Mouse (Mus musculus) forebrain, embryonic 14.5 days (tissue): ENCODE results near the gene Ksr2. TPM values are rescaled to one million over a fixed set of nuclear protein-coding genes. Genes with fewer than 3 reads are reported as not detected.
"Not testable (repeated sequence)": the region's sequence is repeated elsewhere in the genome, so short reads cannot be mapped to it uniquely, and the experiment has no call there.

Experiments used
- ATAC-seq: fragments of 200-750 bp; cut with Nextera tagmentation; 2 replicates; pipeline ENCODE4 v1.8.0; 2017; ENCODE audit warnings: mild to moderate bottlenecking, moderate library complexity
- DNase-seq: peaks from one replicate; pipeline ENCODE4 v3.0.0-alpha.2; 2015; ENCODE audit warnings: low spot score
- H3K27ac ChIP-seq: fragments of 300-500 bp; sonication (generic); 2 replicates; pipeline ENCODE4 v1.5.1; 2014; ENCODE audit warnings: low read depth, mild to moderate bottlenecking, control low read depth, low read length, moderate library complexity
- H3K27me3 ChIP-seq: fragments of 300-500 bp; sonication (generic); replicated peaks from 2 replicates; pipeline ENCODE4 v1.6.1; 2014; ENCODE audit warnings: low read length, control low read depth, mixed read lengths; ENCODE audit not compliant: control insufficient read depth, insufficient read depth
- H3K36me3 ChIP-seq: fragments of 300-500 bp; sonication (generic); 2 replicates; pipeline ENCODE4 v1.6.1; 2014; ENCODE audit warnings: low read length, control low read depth; ENCODE audit not compliant: control insufficient read depth, insufficient read depth
- H3K4me1 ChIP-seq: fragments of 300-500 bp; sonication (generic); 2 replicates; pipeline ENCODE4 v1.6.1; 2014; ENCODE audit warnings: antibody characterized with exemption, low read length, control low read depth; ENCODE audit not compliant: control insufficient read depth, insufficient read depth
- H3K4me2 ChIP-seq: fragments of 300-500 bp; sonication (generic); 2 replicates; pipeline ENCODE4 v1.6.1; 2014; ENCODE audit warnings: mild to moderate bottlenecking, control low read depth, low read length
- H3K4me3 ChIP-seq: fragments of 300-500 bp; sonication (generic); 2 replicates; pipeline ENCODE4 v1.5.1; 2014; ENCODE audit warnings: low read depth, low read length, control low read depth
- H3K9ac ChIP-seq: fragments of 300-500 bp; sonication (generic); 2 replicates; pipeline ENCODE4 v1.6.1; 2014; ENCODE audit warnings: mild to moderate bottlenecking, low read length, control low read depth, moderate library complexity
- H3K9me3 ChIP-seq: fragments of 300-500 bp; sonication (generic); replicated peaks from 2 replicates; pipeline ENCODE4 v1.6.1; 2016; ENCODE audit warnings: low read length, control low read depth, mixed read lengths; ENCODE audit not compliant: control insufficient read depth
- WGBS: fragments of 180-500 bp; shearing (Covaris S2); extraction: QIAGEN DNeasy Blood & Tissue Kit; methylation state at CpG from one replicate; pipeline ENCODE4 v1.1.7; 2014; 5-methylcytosine and 5-hydroxymethylcytosine counted together
- polyA plus RNA-seq: library from polyadenylated mRNA; unstranded; fragments of >200 nt; fragmentation: Nextera tagmentation; extraction: Ambion mirVana; gene quantifications from 2 replicates; pipeline ENCODE4 v1.2.1, GENCODE M21; 2014

Ksr2 gene
- polyA plus RNA-seq, 1 experiment from 2014 or later: 1.4 TPM

DNA sequence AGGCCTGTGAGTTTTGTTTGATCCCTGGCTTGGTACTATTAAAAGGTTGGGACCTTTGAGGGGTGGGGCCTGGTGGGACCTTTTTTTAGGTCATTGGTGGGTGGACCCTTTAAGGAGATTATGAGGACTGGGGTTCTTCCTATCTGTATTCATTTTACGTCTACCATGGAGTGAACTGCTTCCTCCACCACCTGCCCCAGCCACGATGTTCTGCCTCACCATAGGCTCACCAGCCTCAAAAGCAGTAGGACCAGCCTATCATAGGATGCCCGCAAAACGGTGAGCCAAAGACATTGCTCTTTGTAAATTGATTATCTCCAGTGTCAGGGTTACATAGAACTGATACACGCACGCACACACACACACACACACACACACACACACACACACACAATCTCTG lies 16.4 kb upstream of the Ksr2 start:
- no peak for DNase-seq
- Histone ChIP-seq H3K4me3 (no peak overlapping the region), H3K27ac (no peak overlapping the region), H3K4me2 (no peak overlapping the region), H3K27me3 (no peaks in the 10 kb centered on the region), H3K9me3 (no peaks in the 10 kb centered on the region), H3K4me1 (no peaks in the 10 kb centered on the region), H3K9ac (no peak overlapping the region), H3K36me3 (no peaks in the 10 kb centered on the region)
- ATAC-seq: no peak
- WGBS: 86% methylated on average over 6 of the region's 6 CpGs

DNA sequence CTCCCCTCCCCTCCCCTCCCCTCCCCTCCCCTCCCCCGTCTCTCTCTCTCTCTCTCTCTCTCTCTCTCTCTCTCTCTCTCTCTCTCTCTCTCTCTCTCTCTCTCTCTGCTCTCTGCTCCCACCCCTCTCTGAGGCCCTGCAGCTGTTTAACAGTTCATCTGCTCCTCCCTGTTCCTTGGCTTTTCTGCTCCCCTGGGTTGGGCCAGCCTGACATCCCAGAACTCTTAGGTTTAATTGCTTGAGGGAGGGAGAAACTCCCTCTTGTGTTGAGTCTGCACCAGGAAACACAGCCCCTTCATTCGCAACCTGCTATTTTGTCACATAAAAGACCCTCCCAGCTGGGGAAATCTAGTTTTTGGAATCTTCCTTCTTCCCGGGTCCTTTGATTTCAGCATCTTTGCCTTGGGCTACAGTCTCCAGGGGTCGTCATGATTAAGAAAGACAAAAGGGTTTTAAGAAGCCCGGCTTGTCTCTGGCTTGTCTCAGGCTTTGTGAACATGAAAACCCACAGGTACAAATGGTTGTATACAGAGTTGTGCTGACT lies 15.7 kb upstream of the Ksr2 start:
- Histone ChIP-seq H3K27me3 (no peaks in the 10 kb centered on the region), H3K36me3 (no peaks in the 10 kb centered on the region), H3K4me1 (no peaks in the 10 kb centered on the region), H3K4me2 (no peak overlapping the region), H3K4me3 (no peak overlapping the region), H3K9ac (no peak overlapping the region), H3K27ac (no peak overlapping the region), H3K9me3 (no peaks in the 10 kb centered on the region)
- WGBS: 9% methylated on average over 4 of the region's 5 CpGs
- DNase-seq (no peak), ATAC-seq (no peak)

DNA sequence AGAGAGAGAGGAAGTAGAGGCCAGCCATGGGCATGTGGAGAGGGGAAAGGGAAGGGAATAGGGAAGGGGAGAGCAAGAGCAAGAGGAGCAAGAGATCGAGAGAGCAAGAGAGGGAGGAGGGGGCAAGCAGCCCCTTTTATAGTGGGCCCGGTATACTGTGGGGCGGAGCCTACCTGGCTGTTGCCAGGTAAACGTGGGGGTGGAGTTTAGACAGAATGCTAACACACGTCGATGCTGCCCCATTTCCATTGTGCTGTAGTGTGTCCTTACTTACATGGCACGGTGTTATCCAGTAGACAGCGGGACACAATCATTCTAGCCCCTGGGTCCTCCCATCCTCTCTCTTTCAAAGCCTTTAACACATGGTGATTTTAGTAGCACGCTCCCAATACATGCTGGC lies 14.5 kb upstream of the Ksr2 start:
- 83% methylated on average over 9 of the region's 9 CpGs for WGBS
- Histone ChIP-seq H3K36me3 (no peaks in the 10 kb centered on the region), H3K4me2 (no peak overlapping the region), H3K9me3 (no peaks in the 10 kb centered on the region), H3K4me1 (no peaks in the 10 kb centered on the region), H3K4me3 (no peak overlapping the region), H3K27ac (no peak overlapping the region), H3K9ac (no peak overlapping the region), H3K27me3 (no peaks in the 10 kb centered on the region)
- ATAC-seq: no peak
- no peak for DNase-seq

DNA sequence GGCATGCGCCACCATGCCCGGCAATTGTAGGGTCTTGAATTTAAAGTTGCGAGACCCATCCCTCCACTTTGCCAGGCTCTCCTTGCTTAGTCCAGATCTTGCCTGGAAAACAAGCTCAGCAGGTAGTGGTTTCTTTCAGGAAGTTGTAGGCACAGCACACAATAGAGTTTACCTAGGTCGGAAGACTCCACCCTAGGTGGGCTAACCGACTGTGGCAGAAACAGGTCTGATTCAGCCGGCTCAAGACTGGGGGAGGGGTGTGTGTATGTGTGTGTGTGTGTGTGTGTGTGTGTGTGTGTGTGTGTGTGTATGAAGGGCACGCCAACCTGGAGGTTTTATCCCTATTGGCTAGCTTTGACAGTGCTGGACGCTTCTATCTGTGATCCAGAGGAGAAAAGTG lies 10.2 kb upstream of the Ksr2 start:
- Histone ChIP-seq H3K27ac (no peak overlapping the region), H3K9ac (no peak overlapping the region), H3K4me3 (no peak overlapping the region), H3K4me1 (no peaks in the 10 kb centered on the region), H3K36me3 (no peaks in the 10 kb centered on the region), H3K9me3 (no peaks in the 10 kb centered on the region), H3K4me2 (no peak overlapping the region), H3K27me3 (no peaks in the 10 kb centered on the region)
- DNase-seq (no peak), ATAC-seq (no peak)
- WGBS: 90% methylated on average over 8 of the region's 8 CpGs

DNA sequence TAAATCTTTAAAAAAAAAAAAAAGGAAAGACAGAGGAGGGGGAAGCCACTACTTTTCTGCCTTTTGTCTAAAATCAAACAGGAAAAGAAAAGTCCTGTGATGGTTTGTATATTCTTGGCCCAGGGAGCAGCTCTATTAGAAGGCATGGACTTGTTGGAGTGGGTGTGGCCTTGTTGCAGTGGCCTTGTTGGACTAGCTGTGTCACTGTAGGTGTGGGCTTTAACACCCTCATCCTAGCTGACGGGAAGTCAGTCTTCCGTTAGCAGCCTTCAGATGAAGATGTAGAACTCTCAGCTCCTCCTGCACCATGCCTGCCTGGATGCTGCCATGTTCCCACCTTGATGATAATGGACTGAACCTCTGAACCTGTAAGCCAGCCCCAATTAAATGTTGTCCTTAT lies 9.1 kb upstream of the Ksr2 start:
- DNase-seq, H3K4me2 ChIP-seq, H3K36me3 ChIP-seq, H3K4me1 ChIP-seq, H3K9me3 ChIP-seq, H3K4me3 ChIP-seq, H3K9ac ChIP-seq, H3K27me3 ChIP-seq, H3K27ac ChIP-seq, ATAC-seq: not testable (repeated sequence)
- WGBS: 90% methylated on average over 2 of the region's 2 CpGs

DNA sequence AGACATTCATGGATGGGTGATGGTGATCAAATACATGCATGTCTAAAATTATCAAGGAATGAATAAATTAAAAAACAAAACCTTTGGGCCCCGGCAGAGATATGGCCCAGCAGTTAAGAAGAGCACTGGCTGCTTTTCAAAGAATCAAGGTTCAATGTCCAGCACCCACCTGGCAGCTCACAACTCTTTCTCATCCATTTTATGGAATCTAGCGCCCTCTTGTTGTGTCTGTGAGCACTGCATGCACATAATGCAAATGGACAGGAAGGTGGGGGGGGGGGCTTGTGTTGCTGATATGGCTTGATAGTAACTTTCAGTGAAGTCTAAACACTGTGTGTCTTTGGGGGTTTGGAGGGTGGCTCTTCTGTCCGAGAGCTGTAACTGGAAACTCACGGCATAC lies 5.6 kb upstream of the Ksr2 start:
- no peaks in the 10 kb centered on the region for H3K27me3 ChIP-seq
- 74% methylated on average over 4 of the region's 4 CpGs for WGBS
- no peak overlapping the region for H3K9ac ChIP-seq
- no peak for ATAC-seq
- DNase-seq: no peak
- no peaks in the 10 kb centered on the region for H3K36me3 ChIP-seq
- H3K4me1 ChIP-seq: 0 out of 2 replicates have a peak, but pooled peaks cover 3% of the 10 kb centered on the region
- H3K9me3 ChIP-seq: no peaks in the 10 kb centered on the region
- no peak overlapping the region for H3K27ac ChIP-seq
- no peak overlapping the region for H3K4me2 ChIP-seq
- H3K4me3 ChIP-seq: no peak overlapping the region

DNA sequence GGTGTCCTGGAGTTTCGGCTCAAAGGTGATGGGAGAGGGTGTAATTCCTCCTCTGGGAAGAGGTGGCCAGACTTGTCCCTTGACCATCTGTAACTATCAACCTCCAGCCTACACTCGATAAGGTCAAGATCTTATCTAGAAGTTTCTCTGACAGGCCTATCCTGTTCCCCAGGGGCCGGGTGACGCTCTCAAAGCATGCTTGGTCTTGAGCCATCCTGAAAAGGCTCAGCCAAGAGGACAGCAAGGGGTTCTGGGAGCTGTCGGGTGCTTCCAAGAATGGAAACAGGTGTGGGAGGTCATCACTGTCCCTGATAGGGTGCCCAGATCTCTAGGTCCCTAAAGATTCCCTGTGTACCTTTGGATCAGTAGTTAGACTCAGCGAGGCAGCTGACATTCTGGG lies 4.4 kb upstream of the Ksr2 start:
- DNase-seq (no peak), ATAC-seq (no peak)
- Histone ChIP-seq H3K27ac (no peak overlapping the region), H3K27me3 (no peaks in the 10 kb centered on the region), H3K9ac (no peak overlapping the region), H3K4me1 (0 out of 2 replicates have a peak, but pooled peaks cover 5% of the 10 kb centered on the region), H3K4me2 (no peak overlapping the region), H3K4me3 (no peak overlapping the region), H3K9me3 (no peaks in the 10 kb centered on the region), H3K36me3 (no peaks in the 10 kb centered on the region)
- WGBS: 78% methylated on average over 6 of the region's 6 CpGs

DNA sequence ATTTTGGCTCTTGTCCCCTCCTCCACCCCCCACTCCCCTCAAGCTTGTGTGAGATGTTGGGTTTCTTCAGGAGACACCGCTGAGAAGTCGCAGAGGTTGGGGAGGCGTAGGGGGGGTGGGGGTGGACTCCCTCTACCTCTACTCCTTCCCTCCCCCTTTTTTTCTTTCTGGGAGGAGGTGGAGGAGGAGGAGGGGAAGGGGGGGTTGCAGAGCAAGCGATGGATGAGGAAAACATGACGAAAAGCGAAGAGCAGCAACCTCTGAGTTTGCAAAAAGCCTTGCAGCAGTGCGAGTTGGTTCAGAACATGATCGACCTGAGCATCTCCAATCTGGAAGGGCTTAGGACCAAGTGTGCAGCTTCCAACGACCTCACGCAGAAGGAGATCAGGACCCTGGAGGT lies 811 bp downstream of the Ksr2 start:
- Histone ChIP-seq H3K4me2 (peak overlapping the region; percentile 74), H3K36me3 (no peaks in the 10 kb centered on the region), H3K4me1 (peaks cover 5% of the 10 kb centered on the region; the same call in 1 of the 2 replicates), H3K4me3 (peak overlapping the region; percentile 68), H3K27me3 (no peaks in the 10 kb centered on the region), H3K9me3 (no peaks in the 10 kb centered on the region), H3K27ac (peak overlapping the region; percentile 96), H3K9ac (peak overlapping the region; percentile 78)
- WGBS: 0% methylated on average over 10 of the region's 10 CpGs
- peak; percentile 35 for DNase-seq
- no peak for ATAC-seq

DNA sequence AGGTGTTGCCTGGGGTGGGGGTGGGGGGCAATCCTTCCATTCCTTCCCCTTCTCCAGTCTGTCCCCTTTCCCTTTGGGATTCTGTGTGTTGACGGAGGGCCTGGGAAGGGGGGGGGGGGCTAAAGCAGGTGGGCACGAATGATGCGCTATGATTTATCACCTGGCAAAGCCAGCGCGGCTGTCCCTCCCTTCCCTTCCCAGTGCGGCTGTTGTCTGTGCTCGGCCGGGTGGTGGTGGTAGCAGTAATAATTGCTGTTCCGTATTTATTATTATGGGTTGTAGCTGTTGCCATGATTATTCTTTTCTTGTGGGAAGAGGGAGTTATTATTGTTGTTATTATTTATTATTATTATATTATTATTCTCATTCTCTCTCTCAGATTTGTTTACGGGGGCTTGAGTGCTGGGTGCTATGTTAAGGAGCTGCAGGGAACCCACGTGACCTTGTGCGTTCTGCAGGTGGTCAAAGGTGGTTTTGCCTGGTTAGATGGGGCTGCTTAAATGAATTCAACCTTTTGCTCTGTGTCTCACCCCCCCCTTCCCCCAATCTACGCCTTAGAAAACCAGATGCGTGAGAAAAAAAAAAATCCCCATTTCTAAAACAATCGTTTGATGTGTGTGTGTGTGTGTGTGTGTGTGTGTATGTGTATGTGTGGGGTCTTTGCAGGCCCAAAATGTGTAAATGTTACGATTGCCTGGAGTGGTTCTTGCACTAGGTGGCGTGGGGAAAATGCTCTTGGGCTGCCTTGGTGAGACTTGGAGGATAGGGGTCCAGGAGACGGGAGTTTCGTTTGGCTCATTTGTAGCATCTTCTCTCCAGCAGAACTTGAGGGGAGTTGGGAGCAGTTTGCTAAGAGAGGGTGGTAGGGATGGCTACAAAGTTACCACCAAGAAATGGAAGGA lies 1.5 kb downstream of the Ksr2 start:
- no peak for ATAC-seq

More for the DNA sequence above, 1.5 kb downstream of the Ksr2 start:
- DNase-seq: peak; percentile 14
- no peaks in the 10 kb centered on the region for H3K9me3 ChIP-seq
- peak overlapping the region; percentile 78 for H3K9ac ChIP-seq
- no peaks in the 10 kb centered on the region for H3K36me3 ChIP-seq
- peaks cover 5% of the 10 kb centered on the region; the same call in 1 of the 2 replicates for H3K4me1 ChIP-seq
- H3K27me3 ChIP-seq: no peaks in the 10 kb centered on the region
- 26% methylated on average over 19 of the region's 19 CpGs for WGBS
- peak overlapping the region; percentile 68 for H3K4me3 ChIP-seq
- H3K4me2 ChIP-seq: peak overlapping the region; percentile 74
- peak overlapping the region; percentile 96; the same call in 1 of the 2 replicates for H3K27ac ChIP-seq
